Mouse (Mus musculus) spleen, adult 2 months (tissue): ENCODE results near the gene Cd300e. TPM values are rescaled to one million over a fixed set of nuclear protein-coding genes. Genes with fewer than 3 reads are reported as not detected.

Source experiments
- DNase-seq, 2 experiments: peaks; one replicate each; pipeline versions ENCODE4 v3.0.0 to v3.0.0-alpha.2; 2012 to 2021; ENCODE audit warnings: low spot score in 2 of 2, low read depth in 1 of 2
- H3K27ac ChIP-seq: fragments of 200-500 bp; 2 replicates; pipeline ENCODE4 v1.5.1; 2012; ENCODE audit warnings: low read length, inconsistent platforms; ENCODE audit not compliant: insufficient read depth
- H3K27me3 ChIP-seq: fragments of 200-500 bp; 2 replicates; pipeline ENCODE4 v1.6.1; 2012; ENCODE audit warnings: mild to moderate bottlenecking, moderate library complexity, low read length, inconsistent platforms; ENCODE audit not compliant: control insufficient read depth, insufficient read depth
- H3K36me3 ChIP-seq: fragments of 200-500 bp; 2 replicates; pipeline ENCODE4 v1.6.1; 2012; ENCODE audit warnings: mild to moderate bottlenecking, low read length, inconsistent platforms; ENCODE audit not compliant: control insufficient read depth, insufficient read depth
- H3K4me1 ChIP-seq: fragments of 200-500 bp; 2 replicates; pipeline ENCODE4 v1.6.1; 2011; ENCODE audit warnings: inconsistent platforms; ENCODE audit not compliant: control insufficient read depth, insufficient read depth, insufficient read length
- H3K4me3 ChIP-seq: fragments of 200-500 bp; 2 replicates; pipeline ENCODE4 v1.5.1; 2011; ENCODE audit warnings: mild to moderate bottlenecking, inconsistent platforms; ENCODE audit not compliant: insufficient read depth, insufficient read length; ENCODE audit errors: extremely low read depth
- CTCF ChIP-seq: fragments of 200-500 bp; IDR thresholded peaks from 2 replicates; pipeline ENCODE4 v1.5.1; 2011; ENCODE audit warnings: mild to moderate bottlenecking, inconsistent platforms; ENCODE audit not compliant: insufficient read depth, insufficient read length, insufficient replicate concordance; ENCODE audit errors: extremely low read depth
- POLR2A ChIP-seq: fragments of 200-500 bp; IDR thresholded peaks from 2 replicates; pipeline ENCODE4 v1.6.1; 2011; ENCODE audit warnings: low read depth, low read length, inconsistent platforms
- WGBS: fragments of 180-500 bp; shearing (Covaris S2); methylation state at CpG from one replicate; pipeline ENCODE4 v1.1.7; 2018; 5-methylcytosine and 5-hydroxymethylcytosine counted together
- polyA plus RNA-seq: library from polyadenylated mRNA; depleted of rRNA; stranded (reverse); fragments of >200 nt; gene quantifications from 2 replicates; pipeline ENCODE4 v1.2.3, GENCODE M21; 2012; rRNA removed

The Cd300e gene
- polyA plus RNA-seq: 4.6 and 4.7 TPM in 2 replicates

- TF ChIP-seq POLR2A: no peak
- no peak for TF ChIP-seq CTCF
- 4% methylated on average over 5 of the region's 5 CpGs for WGBS
- H3K27me3 ChIP-seq: no peaks in the 10 kb centered on the region
- DNase-seq: no peak
- no peaks in the 10 kb centered on the region for H3K4me1 ChIP-seq
- H3K36me3 ChIP-seq: no peaks in the 10 kb centered on the region
- no peak within 1 kb of the TSS for H3K4me3 ChIP-seq
- no peak within 1 kb of the TSS for H3K27ac ChIP-seq
Observed at GRCm38 (mm10) chr11:115062077-115062476, at the start of gene Cd300e. Gene Cd300e, minus strand, starts transcription at chr11:115062177.

GRCm38 (mm10) chr11:115110271-115110670 lies 48.3 kb upstream of the Cd300e start:
- 54% methylated on average over 4 of the region's 5 CpGs for WGBS
- Histone ChIP-seq H3K27me3 (no peaks in the 10 kb centered on the region), H3K27ac (no peak overlapping the region), H3K36me3 (no peaks in the 10 kb centered on the region), H3K4me1 (no peaks in the 10 kb centered on the region; the same call in 1 of the 2 replicates), H3K4me3 (no peak overlapping the region)
- DNase-seq: no peak
- no peak for TF ChIP-seq CTCF
- TF ChIP-seq POLR2A: no peak

GRCm38 (mm10) chr11:115108176-115108575 lies 46.2 kb upstream of the Cd300e start:
- H3K4me3 ChIP-seq: no peak overlapping the region
- WGBS: 88% methylated on average over 8 of the region's 8 CpGs

GRCm38 (mm10) chr11:115107403-115107916 lies 45.5 kb upstream of the Cd300e start:
- DNase-seq: no peak
- WGBS: 60% methylated on average over 4 of the region's 4 CpGs
- H3K4me3 ChIP-seq: no peak overlapping the region
- H3K27ac ChIP-seq: no peak overlapping the region
- no peaks in the 10 kb centered on the region; the same call in 1 of the 2 replicates for H3K4me1 ChIP-seq
- no peak for TF ChIP-seq POLR2A
- no peak for TF ChIP-seq CTCF
- H3K36me3 ChIP-seq: no peaks in the 10 kb centered on the region
- no peaks in the 10 kb centered on the region for H3K27me3 ChIP-seq

More at GRCm38 (mm10) chr11:115108176-115108575, 46.2 kb upstream of the Cd300e start:
- DNase-seq: no peak
- H3K27me3 ChIP-seq: no peaks in the 10 kb centered on the region
- no peaks in the 10 kb centered on the region; the same call in 1 of the 2 replicates for H3K4me1 ChIP-seq
- H3K27ac ChIP-seq: no peak overlapping the region
- no peaks in the 10 kb centered on the region for H3K36me3 ChIP-seq
- TF ChIP-seq CTCF (no peak), POLR2A (no peak)

- TF ChIP-seq CTCF (no peak), POLR2A (no peak)
- H3K36me3 ChIP-seq: no peaks in the 10 kb centered on the region
- H3K4me3 ChIP-seq: no peak overlapping the region
- H3K4me1 ChIP-seq: no peaks in the 10 kb centered on the region; the same call in 1 of the 2 replicates
- 11% methylated on average over 2 of the region's 2 CpGs for WGBS
- H3K27ac ChIP-seq: no peak overlapping the region
- H3K27me3 ChIP-seq: no peaks in the 10 kb centered on the region
- DNase-seq: no peak
Observed at GRCm38 (mm10) chr11:115106638-115107037, 44.7 kb upstream of the Cd300e start.

GRCm38 (mm10) chr11:115104769-115105563 lies 43.0 kb upstream of the Cd300e start:
- Histone ChIP-seq H3K27me3 (no peaks in the 10 kb centered on the region), H3K27ac (no peak overlapping the region), H3K4me3 (no peak overlapping the region), H3K4me1 (no peaks in the 10 kb centered on the region; the same call in 1 of the 2 replicates), H3K36me3 (no peaks in the 10 kb centered on the region)
- 76% methylated on average over 8 of the region's 8 CpGs for WGBS
- TF ChIP-seq POLR2A (no peak), CTCF (no peak)
- DNase-seq: no peak
